Mouse (Mus musculus) Patski (cell line): ENCODE data around the gene Vps13d. TPM values are rescaled to one million over a fixed set of nuclear protein-coding genes. Genes with fewer than 3 reads are reported as not detected.

ENCODE experiments used
- ATAC-seq: fragments of 100-300 bp; one replicate; pipeline ENCODE4 v1.8.0; 2021
- CTCF ChIA-PET: fragments of 350-600 bp; sonication (Branson Sonifier 250); formaldehyde crosslinking; loops from one replicate; lab custom pipeline; 2022; ENCODE audit warnings: inconsistent platforms; lab: Charles Lee
- POLR2A ChIA-PET: fragments of 350-600 bp; sonication (Branson Sonifier 250); formaldehyde crosslinking; loops from one replicate; lab custom pipeline; 2022; ENCODE audit warnings: antibody characterized with exemption, inconsistent platforms; lab: Charles Lee
- DNase-seq: peaks from one replicate; pipeline ENCODE4 v3.0.0-alpha.2; 2011; ENCODE audit warnings: low read depth, low spot score
- H3K27me3 ChIP-seq: fragments of 371-371 bp; one replicate; pipeline ENCODE4 v1.5.1; 2021
- CTCF ChIP-seq: fragments of 100-300 bp; IDR thresholded peaks from one replicate; pipeline ENCODE4 v1.5.1; 2021
- in situ Hi-C: fragments of 300-500 bp; cut with MboI; formaldehyde crosslinking; loops from 3 replicates; pipeline ENCODE4 v1.11.1; 2018; ENCODE audit warnings: low pct_unique_long_range_greater_than_20kb, mixed read lengths
- polyA plus RNA-seq: library from polyadenylated mRNA; unstranded; gene quantifications from one replicate; pipeline ENCODE4 v1.2.3, GENCODE M21; 2021

Gene Vps13d
- 36.6 TPM for polyA plus RNA-seq

GRCm38 (mm10) chr4:145194559-145195162 lies at the start of gene Vps13d:
Vps13d (minus strand) TSS chr4:145195005.
- ATAC-seq, result peak; percentile 81
- POLR2A ChIA-PET, result interaction anchor here (0.6 to 0.8 kb wide), 2 partner anchors 10 to 53 kb away, joined by 3 read pairs; no protein-coding TSS in a partner anchor
- in situ Hi-C loops, result no loop called here
- peak; percentile 99 for TF ChIP-seq CTCF
- CTCF ChIA-PET, result interaction anchor here (0.9 to 1.6 kb wide), 6 partner anchors 10 to 91 kb away, joined by 3 to 7 read pairs (median 4); no protein-coding TSS in a partner anchor
- H3K27me3 ChIP-seq, result no peaks in the 10 kb centered on the region
- DNase-seq, result peak; percentile 48

GRCm38 (mm10) chr4:145242719-145243350 lies 48.0 kb upstream of the Vps13d start:
- ChIA-PET POLR2A (interaction anchor here (0.7 kb wide), 1 partner anchor 34 kb away, joined by 3 read pairs; no protein-coding TSS in a partner anchor), CTCF (interaction anchor here (1.4 to 2.4 kb wide), 4 partner anchors 23 to 38 kb away, joined by 3 to 10 read pairs (median 6); no protein-coding TSS in a partner anchor)
- no peak for TF ChIP-seq CTCF
- in situ Hi-C loops, result no loop called here
- DNase-seq, result no peak
- ATAC-seq, result no peak
- no peaks in the 10 kb centered on the region for H3K27me3 ChIP-seq

GRCm38 (mm10) chr4:145240723-145241231 lies 46.0 kb upstream of the Vps13d start:
- ChIA-PET CTCF (interaction anchor here (1.1 to 2.3 kb wide), 3 partner anchors 11 to 30 kb away, joined by 3 to 7 read pairs (median 3); no protein-coding TSS in a partner anchor), POLR2A (no interaction called here)
- TF ChIP-seq CTCF, result no peak
- DNase-seq, result no peak
- ATAC-seq, result no peak
- in situ Hi-C loops, result no loop called here
- H3K27me3 ChIP-seq, result no peaks in the 10 kb centered on the region

- no peak for TF ChIP-seq CTCF
- ChIA-PET CTCF (interaction anchor here (1.3 kb wide), 1 partner anchor 12 kb away, joined by 3 read pairs; no protein-coding TSS in a partner anchor), POLR2A (no interaction called here)
- in situ Hi-C loops, result no loop called here
- DNase-seq, result peak; percentile 92
- ATAC-seq, result peak; percentile 99
- no peaks in the 10 kb centered on the region for H3K27me3 ChIP-seq
Measured at GRCm38 (mm10) chr4:145239049-145239830, 44.4 kb upstream of the Vps13d start.

GRCm38 (mm10) chr4:145236027-145236426 lies 41.2 kb upstream of the Vps13d start:
- ATAC-seq (no peak), DNase-seq (no peak)
- no peak for TF ChIP-seq CTCF
- no peaks in the 10 kb centered on the region for H3K27me3 ChIP-seq
- POLR2A ChIA-PET, result no interaction called here
- in situ Hi-C loops, result no loop called here
- CTCF ChIA-PET, result interaction anchor here (0.8 to 1.3 kb wide), 3 partner anchors 8 to 22 kb away, joined by 3 read pairs; no protein-coding TSS in a partner anchor

GRCm38 (mm10) chr4:145233487-145234228 lies 38.9 kb upstream of the Vps13d start:
- ATAC-seq (no peak), DNase-seq (no peak)
- no peaks in the 10 kb centered on the region for H3K27me3 ChIP-seq
- ChIA-PET POLR2A (no interaction called here), CTCF (interaction anchor here (1.0 to 1.4 kb wide), 3 partner anchors 12 to 31 kb away, joined by 3 to 8 read pairs (median 3); no protein-coding TSS in a partner anchor)
- no peak for TF ChIP-seq CTCF
- in situ Hi-C loops, result no loop called here

GRCm38 (mm10) chr4:145231732-145232131 lies 36.9 kb upstream of the Vps13d start:
- ATAC-seq (no peak), DNase-seq (no peak)
- no peak for TF ChIP-seq CTCF
- ChIA-PET POLR2A (no interaction called here), CTCF (interaction anchor here (1.2 to 1.7 kb wide), 2 partner anchors 12 to 17 kb away, joined by 5 to 9 read pairs; no protein-coding TSS in a partner anchor)
- no peaks in the 10 kb centered on the region for H3K27me3 ChIP-seq
- in situ Hi-C loops, result no loop called here

GRCm38 (mm10) chr4:145230647-145231046 lies 35.8 kb upstream of the Vps13d start:
- ATAC-seq (no peak), DNase-seq (no peak)
- TF ChIP-seq CTCF, result no peak
- CTCF ChIA-PET, result interaction anchor here (1.7 kb wide), 1 partner anchor 11 kb away, joined by 9 read pairs; no protein-coding TSS in a partner anchor
- in situ Hi-C loops, result no loop called here
- POLR2A ChIA-PET, result no interaction called here
- no peaks in the 10 kb centered on the region for H3K27me3 ChIP-seq

- CTCF ChIA-PET, result no interaction called here
- DNase-seq (no peak), ATAC-seq (peak; percentile 82)
- TF ChIP-seq CTCF, result no peak
- in situ Hi-C loops, result no loop called here
- H3K27me3 ChIP-seq, result no peaks in the 10 kb centered on the region
- POLR2A ChIA-PET, result interaction anchor here (0.6 to 1.7 kb wide), 2 partner anchors 10 to 212 kb away, joined by 5 to 8 read pairs; no protein-coding TSS in a partner anchor
Measured at GRCm38 (mm10) chr4:145229524-145230163, 34.8 kb upstream of the Vps13d start.
